Mouse (Mus musculus): ENCODE results near the gene Mrpl18.

DNA sequence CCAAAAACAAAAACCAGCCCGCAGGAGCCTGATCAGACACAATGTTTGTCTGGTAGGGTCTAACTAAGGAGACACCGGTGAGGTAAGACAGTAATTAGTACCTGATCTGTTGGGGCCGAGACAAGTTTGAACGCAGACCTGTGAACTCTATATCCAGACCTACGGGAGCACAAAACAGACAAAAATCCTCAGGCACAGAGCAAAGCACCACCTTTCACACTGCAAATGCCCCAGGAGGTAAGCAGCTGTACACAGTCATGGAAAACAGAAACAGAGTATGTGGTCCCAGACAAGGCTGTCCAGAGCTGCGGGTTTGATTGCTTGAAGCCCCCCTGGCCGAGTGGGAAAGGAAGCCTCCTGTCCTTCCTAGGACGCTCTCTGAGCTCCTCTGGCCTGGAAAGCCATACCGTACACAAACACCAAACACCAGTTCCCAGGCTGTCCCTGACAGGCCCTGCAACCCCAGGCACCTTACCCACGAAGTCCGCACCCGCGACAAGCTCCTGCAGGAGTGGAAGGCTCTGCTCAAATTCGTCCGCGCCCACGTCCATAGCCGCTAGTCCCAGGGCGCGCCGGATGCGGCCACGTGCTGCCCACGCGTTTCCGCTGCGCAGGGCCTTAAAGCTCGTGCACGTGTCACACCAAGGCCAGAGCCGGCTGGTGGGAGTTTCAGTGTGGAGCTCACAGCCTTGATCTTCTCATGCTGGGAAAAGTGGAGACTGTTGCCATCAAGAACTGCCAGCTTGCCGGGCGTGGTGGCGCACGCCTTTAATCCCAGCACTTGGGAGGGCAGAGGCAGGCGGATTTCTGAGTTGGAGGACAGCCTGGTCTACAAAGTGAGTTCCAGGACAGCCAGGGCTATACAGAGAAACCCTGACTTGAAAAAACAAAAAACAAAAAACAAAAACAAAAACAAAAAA lies 6.5 kb downstream of the Mrpl18 start, which contains the start of gene Pnldc1:
- TF ChIP-seq POLR2A (IDR thresholded peaks at IDR 0.05; ENCODE audit: borderline replicate concordance, control insufficient read depth, low read depth, low read length) (no peak), CTCF (IDR thresholded peaks at IDR 0.05; ENCODE audit: control insufficient read depth, insufficient read depth, low read length) (no peak)

Data from bone marrow, adult 2 months (tissue).